Mouse (Mus musculus) CH12.LX (cell line): Measurements from ENCODE around the gene Myo9b. TPM values are rescaled to one million over a fixed set of nuclear protein-coding genes. Genes with fewer than 3 reads are reported as not detected.

Source experiments
- DNase-seq: peaks from one replicate; pipeline ENCODE4 v3.0.0-alpha.2; 2013; ENCODE audit errors: extremely low read depth
- H3K27ac ChIP-seq: 2 replicates; pipeline ENCODE4 v1.5.1; 2012; ENCODE audit warnings: low read depth, mild to moderate bottlenecking, control low read depth, moderate library complexity; ENCODE audit not compliant: insufficient read depth
- H3K27me3 ChIP-seq: replicated peaks from 2 replicates; pipeline ENCODE3; 2012; ENCODE audit warnings: inconsistent platforms
- H3K36me3 ChIP-seq, 2 experiments: replicated peaks in 1 of 2; 2 replicates each; pipeline versions ENCODE3 to v1.6.1; 2012; ENCODE audit warnings: inconsistent platforms in 1 of 2, low read length in 1 of 2, mild to moderate bottlenecking in 1 of 2, mixed read lengths in 1 of 2, moderate library complexity in 1 of 2; ENCODE audit not compliant: control insufficient read depth in 1 of 2, insufficient read depth in 1 of 2
- H3K4me1 ChIP-seq, 2 experiments: 2 replicates each; pipeline ENCODE4 v1.6.1; 2012; ENCODE audit warnings: inconsistent platforms in 1 of 2, moderate library complexity in 1 of 2; ENCODE audit not compliant: insufficient read depth in 2 of 2, control insufficient read depth in 1 of 2
- H3K4me2 ChIP-seq: 2 replicates; pipeline ENCODE4 v1.6.1; 2012; ENCODE audit warnings: low read depth, mild to moderate bottlenecking, control low read depth; ENCODE audit not compliant: poor library complexity, insufficient read depth, severe bottlenecking
- H3K4me3 ChIP-seq, 3 experiments: fragments of 150-350 bp in 1 of 3; sonication (generic) in 1 of 3; replicated peaks in 1 of 3; 2 replicates each; pipeline versions ENCODE3 to v1.5.1; 2011 to 2012; ENCODE audit warnings: low read depth in 2 of 3, low read length in 2 of 3, mild to moderate bottlenecking in 2 of 3, moderate library complexity in 2 of 3, control low read depth in 1 of 3, improper control_type of control experiment in 1 of 3, inconsistent platforms in 1 of 3, mixed read lengths in 1 of 3; ENCODE audit not compliant: poor library complexity in 1 of 3
- H3K79me2 ChIP-seq: replicated peaks from 2 replicates; pipeline ENCODE4 v1.6.1; 2012; ENCODE audit warnings: mild to moderate bottlenecking, moderate library complexity; ENCODE audit not compliant: control insufficient read depth, poor library complexity, insufficient read depth, severe bottlenecking; ENCODE audit errors: extremely low read depth
- H3K9ac ChIP-seq: 2 replicates; pipeline ENCODE4 v1.6.1; 2012; ENCODE audit warnings: low read depth, mild to moderate bottlenecking, control low read depth, moderate library complexity; ENCODE audit not compliant: insufficient read depth
- H3K9me3 ChIP-seq: replicated peaks from 2 replicates; pipeline ENCODE3; 2012; ENCODE audit warnings: low read length, inconsistent platforms, mixed read lengths
- CHD1 ChIP-seq: IDR thresholded peaks from 2 replicates; pipeline ENCODE4 v1.6.1; 2012; ENCODE audit warnings: low read depth, low read length, improper control_type of control experiment, inconsistent platforms
- CHD2 ChIP-seq: IDR thresholded peaks from 2 replicates; pipeline ENCODE4 v1.6.1; 2011; ENCODE audit warnings: low read length, improper control_type of control experiment
- CTCF ChIP-seq, 2 experiments: IDR thresholded peaks in 1 of 2; conservative IDR thresholded peaks in 1 of 2; 2 replicates each; pipeline ENCODE4 v1.5.1; 2011 to 2012; ENCODE audit warnings: low read depth in 2 of 2, low read length in 2 of 2, improper control_type of control experiment in 1 of 2, inconsistent platforms in 1 of 2, mild to moderate bottlenecking in 1 of 2, moderate library complexity in 1 of 2
- E2F4 ChIP-seq: IDR thresholded peaks from 2 replicates; pipeline ENCODE4 v1.6.1; 2011; ENCODE audit warnings: low read depth, low read length, improper control_type of control experiment; ENCODE audit not compliant: insufficient replicate concordance
- ELF1 ChIP-seq: IDR thresholded peaks from 2 replicates; pipeline ENCODE4 v1.6.1; 2014; ENCODE audit warnings: low read depth, mild to moderate bottlenecking, inconsistent platforms, low read length, improper control_type of control experiment
- ETS1 ChIP-seq: conservative IDR thresholded peaks from 2 replicates; pipeline ENCODE4 v1.6.1; 2012; ENCODE audit warnings: low read depth, mild to moderate bottlenecking, inconsistent platforms, low read length, improper control_type of control experiment, moderate library complexity
- HCFC1 ChIP-seq: IDR thresholded peaks from 2 replicates; pipeline ENCODE4 v1.6.1; 2012; ENCODE audit warnings: low read depth, mild to moderate bottlenecking, inconsistent platforms, low read length, improper control_type of control experiment
- JUN ChIP-seq: IDR thresholded peaks from 2 replicates; pipeline ENCODE4 v1.6.1; 2011; ENCODE audit warnings: low read depth, mild to moderate bottlenecking, low read length, improper control_type of control experiment, moderate library complexity; ENCODE audit not compliant: insufficient read depth
- KAT2A ChIP-seq: IDR thresholded peaks from 2 replicates; pipeline ENCODE4 v1.6.1; 2012; ENCODE audit warnings: low read length, improper control_type of control experiment, inconsistent platforms; ENCODE audit not compliant: insufficient replicate concordance
- MAFK ChIP-seq: IDR thresholded peaks from 2 replicates; pipeline ENCODE4 v1.6.1; 2011; ENCODE audit warnings: low read length, improper control_type of control experiment; ENCODE audit not compliant: insufficient replicate concordance
- MAZ ChIP-seq: IDR thresholded peaks from 2 replicates; pipeline ENCODE4 v1.6.1; 2012; ENCODE audit warnings: low read depth, mild to moderate bottlenecking, inconsistent platforms, low read length, improper control_type of control experiment, moderate library complexity
- MYC ChIP-seq: IDR thresholded peaks from 2 replicates; pipeline ENCODE4 v1.6.1; 2011; ENCODE audit warnings: low read depth, mild to moderate bottlenecking, improper control_type of control experiment, low read length
- PAX5 ChIP-seq: IDR thresholded peaks from 2 replicates; pipeline ENCODE4 v1.6.1; 2012; ENCODE audit warnings: low read length, inconsistent platforms, mixed read lengths
- POLR2AphosphoS2 ChIP-seq: IDR thresholded peaks from 2 replicates; pipeline ENCODE4 v1.6.1; 2011; ENCODE audit warnings: low read depth, low read length, improper control_type of control experiment
- RCOR1 ChIP-seq: conservative IDR thresholded peaks from 2 replicates; pipeline ENCODE4 v1.6.1; 2012; ENCODE audit warnings: low read depth, mild to moderate bottlenecking, inconsistent platforms, low read length, improper control_type of control experiment
- SIN3A ChIP-seq: IDR thresholded peaks from 2 replicates; pipeline ENCODE4 v1.6.1; 2012; ENCODE audit warnings: low read length, improper control_type of control experiment, inconsistent platforms
- SMC3 ChIP-seq: IDR thresholded peaks from 2 replicates; pipeline ENCODE4 v1.6.1; 2011; ENCODE audit warnings: low read depth, low read length, improper control_type of control experiment
- TCF12 ChIP-seq: IDR thresholded peaks from 2 replicates; pipeline ENCODE4 v1.6.1; 2014; ENCODE audit warnings: low read depth, mild to moderate bottlenecking, inconsistent platforms, low read length, improper control_type of control experiment
- USF2 ChIP-seq: conservative IDR thresholded peaks from 2 replicates; pipeline ENCODE4 v1.6.1; 2011; ENCODE audit warnings: low read depth, low read length, improper control_type of control experiment
- ZKSCAN1 ChIP-seq: IDR thresholded peaks from 2 replicates; pipeline ENCODE4 v1.6.1; 2012; ENCODE audit warnings: low read depth, inconsistent platforms, low read length, improper control_type of control experiment, borderline replicate concordance
- ZNF384 ChIP-seq: IDR thresholded peaks from 2 replicates; pipeline ENCODE4 v1.6.1; 2012; ENCODE audit warnings: low read depth, low read length, improper control_type of control experiment, inconsistent platforms
- dilution Hi-C: fragments of 300-500 bp; cut with MboI; formaldehyde crosslinking; loops from 2 replicates; pipeline ENCODE4 v1.14.3; 2020; ENCODE audit warnings: low sequenced_read_pairs; ENCODE audit not compliant: extremely low pct_unique_long_range_greater_than_20kb, extremely low pct_ligation_motif_present
- in situ Hi-C: fragments of 300-500 bp; cut with MboI; formaldehyde crosslinking; loops from 3 replicates; pipeline ENCODE4 v1.14.3; 2019; ENCODE audit warnings: low sequenced_read_pairs, low pct_ligation_motif_present, low pct_unique_long_range_greater_than_20kb, mixed read lengths
- polyA plus RNA-seq: library from polyadenylated mRNA; unstranded; fragments of >175 nt; gene quantifications from 2 replicates; pipeline ENCODE4 v1.2.1, GENCODE M21; 2012; ENCODE audit warnings: low read depth; ENCODE audit not compliant: insufficient read length
- total RNA-seq, 2 experiments: library from RNA; depleted of rRNA; stranded (reverse); fragments of 300-350 nt in 1 of 2; fragments of >200 nt in 1 of 2; gene quantifications; 2 replicates each; pipeline ENCODE4 v1.2.3; 2012 to 2014

The Myo9b gene
- total and polyA plus RNA-seq, 3 experiments: 14.2 to 36.2 (median 29.0) TPM

- H3K4me3 ChIP-seq: no peak overlapping the region
- H3K36me3 ChIP-seq: peaks cover 21 to 63% of the 10 kb centered on the region in 2 experiments
- no peak for TF ChIP-seq USF2
- no peak for TF ChIP-seq JUN
- TF ChIP-seq, all 38 proteins: peak for 0
- DNase-seq: no peak
- in situ Hi-C loops (no loop called here), dilution Hi-C loops (no loop called here)
- Histone ChIP-seq H3K4me1 (peaks cover 17 to 52% of the 10 kb centered on the region in 2 experiments), H3K4me2 (no peak overlapping the region), H3K27ac (no peak overlapping the region), H3K9me3 (peaks cover 9% of the 10 kb centered on the region), H3K79me2 (no peaks in the 10 kb centered on the region), H3K9ac (no peak overlapping the region), H3K27me3 (no peaks in the 10 kb centered on the region)
Measured at GRCm38 (mm10) chr8:71376423-71377030, 104.0 kb downstream of the Myo9b start.

- no peak overlapping the region for H3K4me2 ChIP-seq
- no peak overlapping the region for H3K4me3 ChIP-seq
- H3K9me3 ChIP-seq: peaks cover 9% of the 10 kb centered on the region
- H3K79me2 ChIP-seq: no peaks in the 10 kb centered on the region
- no peak for TF ChIP-seq KAT2A
- TF ChIP-seq ETS1: no peak
- no peak for TF ChIP-seq RCOR1
- TF ChIP-seq POLR2AphosphoS2: no peak
- no peak for TF ChIP-seq ZKSCAN1
- no peak for TF ChIP-seq MYC
- no peak for TF ChIP-seq SMC3
- no peak for TF ChIP-seq CHD1
- no peak for TF ChIP-seq HCFC1
- no peak for TF ChIP-seq MAZ
- no peak for TF ChIP-seq E2F4
- no peak for TF ChIP-seq ELF1
- TF ChIP-seq PAX5: no peak
- no peak for TF ChIP-seq CHD2
- no peak for TF ChIP-seq CTCF (conservative IDR thresholded peaks at IDR 0.05 in 1 of 2, IDR thresholded peaks at IDR 0.05 in 1 of 2; ENCODE audit: low read depth in 2 of 2, low read length in 2 of 2)
- no peak for TF ChIP-seq TCF12
- no peak for TF ChIP-seq ZNF384
- no peak for TF ChIP-seq MAFK
- TF ChIP-seq SIN3A: no peak
- H3K9ac ChIP-seq: no peak overlapping the region
- H3K36me3 ChIP-seq: peaks cover 21 to 46% of the 10 kb centered on the region in 2 experiments
- DNase-seq: no peak
- H3K4me1 ChIP-seq: peaks cover 15 to 55% of the 10 kb centered on the region in 2 experiments
- in situ Hi-C loops (no loop called here), dilution Hi-C loops (no loop called here)
- H3K27me3 ChIP-seq: no peaks in the 10 kb centered on the region
- no peak overlapping the region for H3K27ac ChIP-seq
Measured at GRCm38 (mm10) chr8:71379008-71379407, 106.5 kb downstream of the Myo9b start.
